Mouse (Mus musculus) kidney, postnatal 36 days (tissue): Measurements from ENCODE around the gene D130043K22Rik.

Source experiments
- DNase-seq, 2 experiments: peaks; one replicate each; pipeline ENCODE4 v3.0.0; 2021 to 2022; ENCODE audit warnings: mixed read lengths in 2 of 2

Gene D130043K22Rik

DNA sequence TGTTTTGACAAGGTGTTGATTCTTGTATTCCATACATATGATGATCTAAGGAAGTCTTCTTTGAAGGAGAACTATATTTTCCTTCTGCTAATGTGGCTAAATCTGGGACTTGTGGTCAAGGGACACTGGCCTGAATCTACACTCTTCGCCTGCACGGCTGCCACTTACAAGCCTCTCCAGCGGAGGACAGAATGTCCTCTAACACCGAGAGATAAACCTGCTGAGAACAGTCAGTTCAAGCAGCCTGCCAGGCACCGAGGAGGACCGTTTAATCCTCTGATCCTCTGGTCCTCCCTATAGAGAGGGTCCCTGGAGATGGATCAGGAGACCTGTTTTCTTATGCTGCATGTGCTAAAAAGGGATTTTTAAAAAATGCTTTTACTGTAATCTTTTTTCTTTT is 58.5 kb downstream of the D130043K22Rik start:
- no peak for DNase-seq

DNA sequence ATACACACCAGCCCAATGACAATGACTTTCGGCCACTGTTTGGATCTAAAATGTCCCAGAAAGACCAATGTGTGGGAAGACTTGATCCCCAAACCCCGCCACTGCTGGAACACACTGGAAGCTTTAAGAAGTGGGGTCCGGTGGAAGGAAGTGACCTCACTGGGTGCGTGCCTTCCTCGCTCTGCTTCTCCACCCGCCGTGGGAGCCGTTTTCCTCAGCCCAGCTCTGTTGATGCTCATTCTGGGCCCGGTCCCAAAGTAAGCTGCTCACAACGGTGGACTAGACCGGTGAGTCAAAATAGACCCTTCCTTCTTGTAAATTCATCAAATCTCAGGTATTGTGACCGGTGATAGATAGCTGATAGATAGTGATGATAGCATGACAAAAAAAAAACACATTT is 60.5 kb downstream of the D130043K22Rik start:
- DNase-seq, result no peak

DNA sequence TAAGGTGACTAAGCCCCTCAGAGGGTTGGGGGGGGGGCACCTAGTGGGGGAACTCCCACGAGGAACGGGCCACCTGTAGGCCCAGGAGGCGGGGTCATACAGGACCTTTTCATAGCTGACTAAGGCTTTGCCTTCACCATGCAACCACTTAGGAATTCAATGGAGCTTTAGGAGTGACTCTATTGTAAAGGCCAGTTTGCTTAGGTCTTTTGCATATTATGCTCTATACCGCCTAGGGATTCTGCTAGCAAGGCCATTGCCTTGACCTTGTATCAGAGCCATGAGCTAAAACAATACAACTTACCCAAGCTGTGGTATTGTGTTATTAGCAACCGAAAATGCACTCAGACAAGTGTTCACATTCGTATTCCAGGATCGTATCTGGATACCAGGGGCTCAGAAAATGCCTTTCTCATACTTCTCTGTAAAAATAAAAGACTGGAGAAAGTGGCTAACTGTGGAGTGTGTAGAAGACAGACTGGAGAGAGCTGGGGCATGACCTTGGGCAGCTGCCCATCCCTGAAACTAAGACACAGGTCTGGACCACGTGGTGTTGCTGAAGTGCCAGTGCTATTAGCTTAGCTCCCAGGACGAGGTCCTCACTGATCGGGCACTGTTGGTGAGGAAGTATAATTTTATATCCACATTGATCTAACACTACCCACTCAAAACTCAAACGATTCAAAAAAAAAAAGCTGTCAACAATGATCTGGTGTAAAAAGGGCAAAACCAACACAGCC is 62.1 kb downstream of the D130043K22Rik start:
- peak; percentile 83 to 84 for DNase-seq

DNA sequence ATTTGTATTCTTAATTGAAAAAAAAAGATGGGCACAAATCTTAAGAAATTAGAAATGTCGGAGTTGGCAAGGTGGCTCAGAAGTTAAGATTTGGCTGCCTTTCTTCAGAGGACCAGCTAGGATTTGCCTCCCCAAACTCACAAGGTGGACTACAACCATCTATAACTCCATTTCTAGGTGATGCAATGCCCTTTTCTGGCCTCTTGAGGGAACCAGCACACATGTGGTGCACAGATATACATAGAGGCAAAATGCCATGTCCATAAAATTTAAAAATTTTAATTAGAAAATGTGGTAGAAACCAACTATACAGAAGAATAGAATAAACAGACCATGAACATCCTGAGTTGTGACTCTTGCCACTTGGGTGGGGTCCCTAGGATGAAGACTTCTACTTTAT is 64.2 kb downstream of the D130043K22Rik start:
- DNase-seq, result no peak

DNA sequence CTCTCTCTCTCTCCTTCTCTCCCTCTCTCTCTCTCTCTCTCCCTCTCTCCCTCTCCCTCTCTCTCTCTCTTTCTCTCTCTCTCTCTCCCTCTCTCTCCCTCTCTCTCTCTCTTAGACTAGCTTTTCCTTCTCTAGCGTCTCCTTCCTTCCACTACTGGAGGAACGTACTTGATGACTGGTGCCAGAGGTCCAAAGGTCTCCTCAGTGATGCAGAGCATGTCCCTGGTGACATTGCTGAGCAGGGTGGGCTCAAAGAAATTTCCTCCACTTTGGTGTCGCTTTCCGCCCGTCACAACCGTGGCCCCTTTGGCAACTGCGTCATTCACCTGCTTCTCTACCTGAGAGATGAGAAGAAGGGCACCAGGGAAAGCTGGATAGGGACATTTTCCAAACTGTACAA is 68.6 kb downstream of the D130043K22Rik start:
- peak in 1 of 2 experiments; percentile 61 for DNase-seq

DNA sequence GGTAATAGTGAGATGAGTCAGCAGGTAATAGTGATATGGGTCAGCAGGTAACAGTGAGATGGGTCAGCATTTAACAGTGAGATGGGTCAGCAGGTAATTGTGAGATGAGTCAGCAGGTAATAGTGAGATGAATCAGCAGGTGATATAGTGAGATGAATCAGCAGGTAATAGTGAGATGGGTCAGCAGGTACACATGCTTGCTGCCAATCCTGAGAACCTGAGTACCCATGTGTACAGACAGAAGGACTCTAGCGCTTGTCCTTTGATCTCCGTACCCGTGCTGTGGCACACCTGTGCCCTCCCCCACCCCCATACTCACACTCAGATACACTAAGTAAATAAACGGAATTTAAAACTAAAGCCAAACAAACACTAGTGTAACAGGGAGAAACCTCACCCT is 70.0 kb downstream of the D130043K22Rik start:
- DNase-seq, result no peak

DNA sequence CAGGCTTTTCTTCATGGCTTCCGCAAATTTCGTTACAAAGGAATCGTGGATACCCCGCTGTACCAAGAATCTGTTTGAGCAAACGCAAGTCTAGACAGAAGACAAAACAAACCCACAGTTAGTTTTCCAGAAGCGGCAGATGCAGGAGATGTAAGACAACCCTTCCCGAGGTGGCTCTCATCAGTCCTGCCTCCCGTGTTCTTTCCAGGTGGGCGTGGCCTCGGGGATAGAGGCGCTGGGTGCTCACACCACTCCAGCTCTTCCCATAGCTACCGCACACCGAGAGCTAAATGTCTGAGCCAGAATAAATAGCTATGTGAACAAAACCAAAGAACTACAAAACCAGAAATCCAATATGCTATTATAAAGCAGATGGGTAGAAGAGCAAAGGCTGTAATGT is 70.9 kb downstream of the D130043K22Rik start:
- DNase-seq, result no peak

DNA sequence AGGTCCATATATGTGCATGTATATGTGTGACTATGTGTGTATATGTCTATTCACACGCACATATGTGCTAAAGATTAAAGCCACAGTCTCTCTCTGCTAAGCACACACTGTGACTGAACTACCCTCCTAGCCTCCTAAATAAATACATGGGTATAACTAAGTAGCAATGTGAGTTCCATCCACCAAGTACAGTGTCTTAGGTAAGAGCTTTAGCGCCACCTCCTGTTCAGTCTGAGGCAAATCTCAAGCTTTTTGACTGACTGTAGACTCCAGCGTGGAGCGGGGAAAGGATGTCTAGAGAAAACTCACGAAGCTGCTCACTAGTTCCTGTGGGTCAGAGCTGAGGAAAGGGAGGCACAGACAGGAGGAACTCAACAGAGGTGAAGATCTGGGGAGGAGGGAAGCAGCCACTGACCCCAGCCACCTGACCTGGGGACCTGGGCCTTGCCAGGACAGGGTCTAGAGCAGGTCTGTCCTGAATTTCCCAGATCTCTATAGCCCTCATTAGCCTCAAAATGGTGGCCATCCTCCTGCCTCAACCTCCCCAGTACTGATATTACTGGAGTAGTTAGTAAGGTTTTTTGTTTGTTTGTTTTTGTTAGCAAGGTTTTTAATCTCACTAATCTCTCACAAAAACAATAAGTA is 75.5 kb downstream of the D130043K22Rik start:
- peak; percentile 67 to 73 for DNase-seq

DNA sequence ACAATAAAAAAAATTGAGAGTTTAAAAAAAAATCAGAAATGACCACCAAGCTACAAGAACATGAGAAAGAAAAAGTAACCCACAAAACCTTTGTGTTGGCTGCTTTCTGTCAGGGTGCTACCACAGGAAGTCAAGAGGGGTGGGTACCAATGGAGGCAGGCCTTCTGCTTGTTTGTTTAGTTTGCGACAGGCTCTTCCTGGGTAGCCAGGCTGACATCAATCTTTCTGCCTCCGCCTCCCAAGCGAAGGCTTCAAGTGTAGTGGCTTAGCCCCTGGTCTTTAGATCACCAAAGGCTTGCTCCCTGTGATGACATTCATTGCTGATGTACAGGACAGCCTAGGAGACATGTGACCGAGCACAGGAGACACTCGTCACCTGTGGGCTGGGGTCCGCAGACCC is 76.3 kb downstream of the D130043K22Rik start:
- DNase-seq, result no peak

DNA sequence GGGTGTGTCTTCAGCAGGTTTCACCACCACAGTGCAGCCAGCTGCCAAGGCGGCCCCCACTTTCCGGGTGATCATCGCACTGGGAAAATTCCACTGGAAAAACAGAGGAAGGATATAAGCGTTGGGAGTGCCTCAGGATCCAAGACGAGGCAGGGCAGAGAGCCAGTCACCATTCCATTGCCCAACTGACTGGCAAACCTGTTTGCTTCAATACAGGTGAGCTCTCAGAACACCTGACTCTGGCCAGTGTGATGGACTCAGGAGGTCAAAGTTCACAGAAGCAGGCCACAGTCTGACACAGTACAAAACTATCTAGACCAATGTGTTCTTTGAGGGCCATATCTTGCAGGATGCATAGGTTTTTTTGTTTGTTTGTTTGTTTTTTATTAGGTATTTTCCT is 79.1 kb downstream of the D130043K22Rik start:
- no peak for DNase-seq

DNA sequence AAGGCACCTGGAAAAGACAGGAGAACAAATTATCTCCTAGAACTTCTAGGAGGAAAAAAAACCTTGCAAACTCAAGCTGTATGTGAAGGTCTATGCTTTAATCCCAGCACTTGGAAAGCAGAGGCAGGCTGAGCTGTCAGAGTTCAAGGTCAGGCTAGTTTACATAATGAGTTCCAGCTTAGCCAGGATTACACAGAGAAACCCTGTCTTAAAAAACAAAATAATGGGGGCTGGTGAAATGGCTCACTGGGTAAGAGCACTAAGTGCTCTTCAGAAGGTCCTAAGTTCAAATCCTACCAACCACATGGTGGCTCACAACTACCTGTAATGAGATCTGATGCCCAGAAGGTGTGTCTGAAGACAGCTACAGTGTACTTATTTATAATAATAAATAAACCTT is 85.7 kb downstream of the D130043K22Rik start:
- DNase-seq, result no peak

DNA sequence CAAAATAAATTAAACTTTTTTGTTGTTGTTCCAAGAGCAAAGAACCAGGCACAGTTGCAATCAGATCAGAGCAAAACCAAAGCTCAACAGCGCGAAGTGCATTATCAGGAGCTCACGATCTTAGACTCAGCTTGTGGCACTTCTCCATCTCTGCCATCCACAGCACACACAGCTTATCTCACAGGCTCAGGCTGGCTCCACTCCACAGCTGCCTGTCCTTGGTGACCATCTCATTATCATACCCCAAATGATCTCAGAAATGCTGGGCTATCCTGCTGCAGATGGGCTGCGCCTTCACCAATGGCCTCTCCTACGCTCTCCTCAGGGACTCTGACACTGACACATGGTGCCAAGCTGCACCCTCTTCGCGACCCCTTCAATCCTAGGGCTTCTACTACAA is 88.3 kb downstream of the D130043K22Rik start:
- no peak for DNase-seq

DNA sequence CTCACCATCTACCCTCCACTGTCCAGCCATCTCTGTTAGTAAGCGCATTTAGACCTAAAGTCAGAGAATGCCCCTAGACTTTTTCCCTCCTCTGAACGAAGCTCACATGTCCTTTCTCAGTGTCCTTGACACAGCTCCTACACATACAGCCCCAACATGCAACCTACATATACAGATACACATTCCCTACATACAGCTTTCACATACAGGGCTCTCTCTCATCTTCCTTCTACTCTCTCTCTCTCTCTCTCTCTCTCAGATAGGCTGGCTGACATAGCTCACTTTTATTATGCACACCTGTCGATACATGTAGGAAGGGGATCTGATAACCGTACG is 91.8 kb downstream of the D130043K22Rik start:
- no peak for DNase-seq

DNA sequence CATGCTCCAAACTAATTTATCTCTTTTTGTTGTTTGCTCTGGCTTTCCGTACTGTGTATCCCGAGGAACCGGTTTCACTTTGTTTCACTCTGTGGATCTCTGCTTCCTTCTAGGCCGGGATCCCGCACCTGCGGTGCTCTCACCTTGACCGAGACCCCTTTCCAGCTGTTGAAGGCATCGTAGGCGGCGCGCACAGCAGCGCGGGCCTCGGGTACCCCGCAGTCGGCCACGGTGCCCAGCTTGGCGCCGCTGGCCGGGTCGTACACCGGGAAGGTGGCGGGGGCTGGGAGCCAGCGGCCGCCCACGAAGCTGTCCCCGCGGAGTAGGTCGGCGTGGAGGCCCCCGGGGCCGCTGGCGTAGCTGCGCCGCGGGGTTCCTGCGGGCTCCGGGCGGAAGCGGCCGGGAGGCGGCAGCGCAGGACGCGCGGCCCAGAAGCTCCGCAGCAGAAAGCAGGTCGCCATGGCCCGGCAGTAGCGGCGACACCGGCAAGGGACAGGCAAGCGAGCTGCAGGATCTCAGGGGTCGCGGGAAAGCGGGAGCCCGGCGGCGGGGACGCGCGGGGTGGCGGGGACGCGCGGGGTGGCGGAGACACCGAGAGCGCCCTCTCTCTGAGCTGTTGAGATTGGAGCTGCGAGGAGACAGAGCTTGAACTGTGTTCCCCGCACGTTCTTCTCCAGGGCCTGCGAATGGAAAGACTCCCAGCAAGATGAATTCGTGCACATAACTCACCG is 92.3 kb downstream of the D130043K22Rik start, which contains the start of gene Aldh5a1:
Gene Aldh5a1, minus strand, starts transcription at position 554 of the 731 bp plus-strand sequence.
- peak; percentile 76 to 89 for DNase-seq

DNA sequence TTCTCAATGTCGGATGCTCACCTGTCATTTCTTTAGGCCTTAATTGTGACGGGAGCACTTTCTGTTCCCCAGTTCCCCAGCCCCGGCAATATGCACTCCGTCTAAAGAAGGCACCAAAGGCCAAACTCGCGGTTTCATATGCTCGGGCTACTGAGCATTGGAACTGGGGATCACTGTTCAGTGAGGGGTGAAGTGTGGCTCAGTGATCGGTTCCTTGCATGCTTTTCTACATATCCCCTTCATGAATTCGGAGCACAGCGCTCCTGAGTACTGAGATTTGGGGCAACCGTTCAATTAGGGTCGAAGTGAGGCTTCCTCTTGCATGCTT is 92.9 kb downstream of the D130043K22Rik start:
- no peak for DNase-seq

DNA sequence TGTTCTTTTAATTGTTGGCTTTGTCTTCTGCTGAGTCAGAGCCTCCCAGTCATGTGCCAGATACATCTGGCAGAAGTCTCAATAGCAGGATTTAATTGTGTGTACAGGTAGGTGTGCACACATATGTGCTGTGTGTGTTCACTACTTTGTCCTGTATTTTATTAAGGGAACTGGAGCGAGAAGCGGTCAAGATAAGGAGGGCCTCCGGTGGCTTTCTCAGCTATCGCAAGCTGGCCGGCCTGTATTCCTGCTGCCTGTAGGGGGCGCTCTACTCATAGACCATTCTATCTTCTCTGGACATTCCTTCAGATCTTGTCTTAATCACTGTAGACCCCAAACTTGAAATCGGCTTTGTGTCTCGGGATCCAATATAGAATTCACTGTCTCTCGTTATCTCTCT is 93.7 kb downstream of the D130043K22Rik start:
- peak; percentile 85 to 92 for DNase-seq

DNA sequence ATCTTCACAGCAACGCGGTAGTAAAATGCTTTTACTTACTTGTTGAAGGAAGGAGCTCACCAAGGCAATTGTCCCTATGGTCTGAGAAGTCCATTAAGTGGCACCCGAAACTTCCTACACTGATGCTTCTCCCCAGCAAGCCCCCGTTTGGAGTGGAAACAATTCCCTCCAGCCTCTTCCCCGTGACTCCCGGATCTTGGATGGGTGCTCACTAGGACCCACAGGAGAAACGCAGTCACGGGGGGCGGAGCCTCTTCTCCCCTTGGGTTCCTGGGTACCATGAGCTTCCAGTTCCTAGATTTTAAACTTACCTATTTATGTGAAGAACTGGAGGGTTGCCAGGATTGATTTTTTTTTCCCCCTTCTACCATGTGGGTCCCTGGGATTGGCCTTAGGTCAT is 94.5 kb downstream of the D130043K22Rik start:
- no peak for DNase-seq

DNA sequence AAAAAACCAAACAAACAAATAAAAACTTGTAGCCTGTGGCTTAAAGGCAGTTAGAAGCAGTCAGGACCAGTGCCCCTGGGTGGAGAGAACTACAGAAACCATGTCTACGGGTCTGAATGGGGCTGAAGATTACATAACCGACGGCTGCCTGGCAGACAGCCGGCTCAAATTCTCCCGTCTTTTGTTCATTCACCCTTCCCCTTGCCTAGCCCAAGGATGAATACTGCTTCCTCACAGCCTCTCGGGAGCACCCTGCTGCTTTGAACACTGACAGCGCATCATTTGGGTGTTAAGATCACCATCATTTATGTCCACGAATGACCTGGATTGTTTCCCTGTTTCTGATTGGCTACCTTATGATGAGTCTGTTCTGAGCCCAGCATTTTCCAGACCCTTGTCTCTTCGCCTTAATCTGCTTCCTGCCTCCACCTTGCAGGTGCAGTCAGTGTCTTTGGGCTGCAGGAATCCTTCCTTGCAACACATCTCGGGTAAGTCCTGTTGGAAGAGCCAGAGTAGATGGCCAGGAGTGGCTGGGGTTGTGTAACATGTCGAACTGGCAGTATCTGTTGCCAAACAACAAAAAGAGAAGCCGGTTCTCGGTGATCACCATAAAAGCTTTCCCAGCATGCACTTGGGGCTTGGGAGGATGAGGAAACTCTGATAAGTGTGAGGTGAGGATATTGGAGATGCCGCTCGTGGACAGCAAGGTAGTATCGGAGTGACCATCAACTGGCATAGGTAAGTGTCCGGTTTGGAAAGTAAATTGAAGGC is 97.8 kb downstream of the D130043K22Rik start, which contains the start of gene Gpld1:
Gene Gpld1, plus strand, starts transcription at position 641 of the 771 bp plus-strand sequence.
- no peak for DNase-seq

DNA sequence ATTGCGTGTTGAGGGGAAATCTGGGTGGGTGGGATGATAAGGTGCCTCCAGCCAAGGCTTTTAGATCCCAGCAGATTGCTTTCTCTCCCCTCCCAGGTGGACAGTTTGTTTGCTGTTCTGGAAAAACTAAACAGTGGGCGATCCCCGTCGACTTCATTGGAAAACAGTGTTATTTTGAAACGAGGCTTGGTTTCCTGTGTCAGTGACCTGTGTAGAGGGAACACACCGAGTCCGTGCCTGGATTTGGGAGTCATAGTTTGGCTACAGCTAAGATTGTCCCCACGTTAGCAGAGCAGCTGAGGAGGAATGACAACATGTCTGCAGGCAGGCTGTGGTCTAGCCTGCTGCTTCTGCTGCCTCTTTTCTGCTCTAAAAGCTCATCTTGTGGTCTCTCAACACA is 98.4 kb downstream of the D130043K22Rik start:
- DNase-seq, result no peak

DNA sequence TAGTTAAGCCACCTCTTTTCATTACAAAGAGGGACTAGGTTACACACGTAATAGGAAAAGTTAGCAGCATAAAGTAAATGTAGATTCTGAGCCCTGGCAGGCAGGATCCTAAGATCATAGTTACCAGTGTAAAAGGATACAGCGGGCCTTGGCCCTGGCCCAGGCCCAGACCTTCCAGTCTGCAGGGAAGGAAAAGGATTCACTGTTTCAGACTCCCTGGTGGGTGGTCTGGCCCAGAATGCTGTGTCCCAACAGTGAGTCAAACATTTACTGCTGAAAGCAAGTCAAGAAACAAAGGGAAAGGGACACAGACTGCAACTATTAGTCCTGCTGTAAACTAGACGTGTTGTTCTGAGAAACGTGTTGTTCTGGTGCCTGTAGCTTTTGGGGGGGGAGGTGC is 100.6 kb downstream of the D130043K22Rik start:
- DNase-seq, result no peak

DNA sequence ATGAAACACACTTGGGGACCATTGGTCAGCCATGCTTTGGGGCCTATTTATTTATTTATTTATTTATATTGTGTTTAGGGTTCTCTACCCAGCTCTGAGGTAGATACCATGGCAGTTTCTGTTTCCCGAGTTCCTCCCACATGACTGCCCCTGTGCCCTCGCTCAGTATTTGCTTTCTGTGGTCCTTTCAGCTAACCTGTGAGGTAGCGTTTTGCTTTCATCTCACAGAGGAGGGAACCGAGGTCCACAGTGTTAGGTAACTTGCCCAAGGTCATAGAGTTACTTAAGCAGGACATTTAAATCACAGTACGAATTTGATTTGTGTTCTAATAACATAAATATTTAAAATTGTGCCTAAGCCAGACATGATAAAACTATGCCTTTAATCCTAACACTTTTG is 102.2 kb downstream of the D130043K22Rik start:
- no peak for DNase-seq

DNA sequence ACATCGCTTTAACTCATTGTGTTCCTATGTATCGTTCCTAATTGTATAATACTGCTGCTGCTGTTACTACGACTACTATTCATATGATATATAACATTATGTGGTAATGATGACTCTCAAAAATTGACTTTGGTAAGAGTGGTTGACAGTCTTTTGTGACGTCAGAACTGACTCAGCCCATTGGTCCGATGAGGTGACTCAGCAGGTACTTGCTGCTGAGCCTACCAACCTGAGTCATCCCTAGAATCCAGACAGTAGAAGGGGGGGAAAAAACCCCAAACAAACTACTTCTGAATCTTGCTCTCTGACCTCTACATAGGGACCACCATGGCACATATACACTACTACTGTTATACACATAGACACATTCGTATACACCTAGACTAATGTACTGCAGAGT is 103.9 kb downstream of the D130043K22Rik start:
- DNase-seq, result no peak
